Mouse (Mus musculus) liver, embryonic 14.5 days (tissue): ENCODE measurements at regions not wholly inside any gene's neighbourhood (a gene's known extent, or its start where the extent isn't known, plus 50 kb on each side); places are given as distances from the start of the nearest gene placed in this dataset.

Experiments used
- CTCF ChIP-seq: IDR thresholded peaks from 2 replicates; pipeline ENCODE4 v1.5.1; 2016; ENCODE audit warnings: antibody characterized with exemption, low read depth, control low read depth
- EP300 ChIP-seq: IDR thresholded peaks from 2 replicates; pipeline ENCODE4 v1.6.1; 2016; ENCODE audit warnings: antibody characterized with exemption, low read depth

- no peak for TF ChIP-seq CTCF
- TF ChIP-seq EP300, result no peak
These were observed 311.7 kb downstream of the Actr3 start for GRCm38 (mm10) chr1:125123861-125124260.
